ENCODE assay signal across 10 mouse cellular contexts in genomic region chrX:85676808-85677207, GRCm38 (mm10).
A peak's percentile ranks its signal among the peaks of the same experiment; 100 is the strongest.
DNase-seq lines count a peak whose midpoint lies in the region; ATAC-seq and TF ChIP-seq lines count a peak whose summit lies in the region.
"Had no signal": no experiment of that assay in that cellular context is flagged by ENCODE, and none has a peak within 500 bp of the region (broad histone marks: within the 10 kb centered on the region; RNA-seq: fewer than 3 reads in every experiment).

No protein-coding gene starts in this region.

- H3K9ac ChIP-seq in heart, postnatal 0 days (replicated peaks; ENCODE audit: low read depth, low read length) = no peak overlapping the region
- no peak overlapping the region for H3K9ac ChIP-seq in forebrain, embryonic 14.5 days (ENCODE audit: low read length)
- H3K9ac ChIP-seq: embryonic facial prominence, embryonic 12.5 days; liver, embryonic 15.5 days had no signal

- no peaks in the 10 kb centered on the region for H3K4me1 ChIP-seq in heart, postnatal 0 days (ENCODE audit: control insufficient read depth, insufficient read depth)
- H3K4me1 ChIP-seq in forebrain, embryonic 14.5 days (ENCODE audit: control insufficient read depth, insufficient read depth, low read length) = no peaks in the 10 kb centered on the region
- H3K4me1 ChIP-seq: embryonic facial prominence, embryonic 12.5 days; liver, embryonic 15.5 days had no signal

- TF ChIP-seq POLR2A in brain, embryonic 14.5 days (IDR thresholded peaks at IDR 0.05; ENCODE audit: borderline replicate concordance, extremely low read depth, insufficient read depth, insufficient read length, poor library complexity, severe bottlenecking) = no peak

- no peak for TF ChIP-seq EP300 in heart, postnatal 0 days (IDR thresholded peaks at IDR 0.05; ENCODE audit: low read depth)

- peak; percentile 5 for DNase-seq in heart, postnatal 0 days (ENCODE audit: low spot score)
- no peak for DNase-seq in heart, postnatal 25 days (ENCODE audit: low spot score)
- peak; percentile 5 to 28 for DNase-seq in CD8-positive naive resting alpha-beta T cell, adult 2 months (ENCODE audit: low read depth in 2 of 2, low spot score in 2 of 2)
- peak; percentile 76 for DNase-seq in brain, embryonic 14.5 days (ENCODE audit: low read depth)
- DNase-seq in forebrain, embryonic 14.5 days (ENCODE audit: low spot score) = peak; percentile 53
- DNase-seq in layer of hippocampus, adult 11-12 months (ENCODE audit: low spot score) = peak; percentile 50
- peak; percentile 9 for DNase-seq in telencephalon, adult 2 months (ENCODE audit: low read depth, low spot score)

- no peak overlapping the region for H3K27ac ChIP-seq in heart, postnatal 0 days (ENCODE audit: low read depth)
- H3K27ac ChIP-seq in forebrain, embryonic 14.5 days (ENCODE audit: low read depth, low read length) = no peak overlapping the region
- H3K27ac ChIP-seq: embryonic facial prominence, embryonic 12.5 days; liver, embryonic 15.5 days had no signal

- 17% methylated on average over 7 of the region's 7 CpGs for WGBS in heart, postnatal 0 days
- WGBS in forebrain, embryonic 14.5 days = 25% methylated on average over 7 of the region's 7 CpGs

- H3K9me3 ChIP-seq in heart, postnatal 0 days (replicated peaks; ENCODE audit: control insufficient read depth, low read length) = no peaks in the 10 kb centered on the region
- no peaks in the 10 kb centered on the region for H3K9me3 ChIP-seq in forebrain, embryonic 14.5 days (replicated peaks; ENCODE audit: control insufficient read depth, low read length)
- H3K9me3 ChIP-seq: embryonic facial prominence, embryonic 12.5 days; liver, embryonic 15.5 days had no signal

- ATAC-seq in heart, postnatal 0 days (ENCODE audit: insufficient read depth, low read depth) = no peak
- ATAC-seq in forebrain, embryonic 14.5 days = peak; percentile 67
- peak; percentile 66 for ATAC-seq in megakaryocyte, adult 5-6 weeks (ENCODE audit: poor library complexity, severe bottlenecking)

- H3K36me3 ChIP-seq in heart, postnatal 0 days (replicated peaks; ENCODE audit: control insufficient read depth, insufficient read depth, low read length) = no peaks in the 10 kb centered on the region
- H3K36me3 ChIP-seq in forebrain, embryonic 14.5 days (ENCODE audit: control insufficient read depth, insufficient read depth, low read length) = no peaks in the 10 kb centered on the region
- H3K36me3 ChIP-seq: embryonic facial prominence, embryonic 12.5 days; liver, embryonic 15.5 days had no signal

- H3K27me3 ChIP-seq in heart, postnatal 0 days (ENCODE audit: control insufficient read depth, insufficient read depth, low read length) = no peaks in the 10 kb centered on the region
- no peaks in the 10 kb centered on the region for H3K27me3 ChIP-seq in forebrain, embryonic 14.5 days (replicated peaks; ENCODE audit: control insufficient read depth, insufficient read depth, low read length)
- H3K27me3 ChIP-seq: embryonic facial prominence, embryonic 12.5 days; liver, embryonic 15.5 days had no signal

- intact Hi-C loops in heart, postnatal 25 days (cut with DNase I) = loop anchor here (1.0 to 2.0 kb wide), 2 partner anchors 199 to 242 kb away; no protein-coding TSS in a partner anchor

- no peak overlapping the region for H3K4me2 ChIP-seq in heart, postnatal 0 days (ENCODE audit: low read depth, low read length)
- H3K4me2 ChIP-seq in forebrain, embryonic 14.5 days (ENCODE audit: low read length) = no peak overlapping the region
- H3K4me2 ChIP-seq: embryonic facial prominence, embryonic 12.5 days; liver, embryonic 15.5 days had no signal

- peak; percentile 75 for TF ChIP-seq CTCF in heart, postnatal 0 days (IDR thresholded peaks at IDR 0.05; ENCODE audit: low read depth)
- peak; percentile 62; the same call in 1 of the 2 replicates for TF ChIP-seq CTCF in brain, embryonic 14.5 days (IDR thresholded peaks at IDR 0.05; ENCODE audit: borderline replicate concordance, extremely low read depth, insufficient read depth, insufficient read length)

- H3K4me3 ChIP-seq in heart, postnatal 0 days (ENCODE audit: low read depth, low read length) = no peak overlapping the region
- H3K4me3 ChIP-seq in forebrain, embryonic 14.5 days (ENCODE audit: low read depth, low read length) = no peak overlapping the region
- H3K4me3 ChIP-seq: embryonic facial prominence, embryonic 12.5 days; liver, embryonic 15.5 days had no signal
